Mouse (Mus musculus) CH12.LX (cell line): ENCODE data around the gene Armh1. TPM values are rescaled to one million over a fixed set of nuclear protein-coding genes. Genes with fewer than 3 reads are reported as not detected.

ENCODE experiments used
- DNase-seq: peaks from one replicate; pipeline ENCODE4 v3.0.0-alpha.2; 2013; ENCODE audit errors: extremely low read depth
- H3K27ac ChIP-seq: 2 replicates; pipeline ENCODE4 v1.5.1; 2012; ENCODE audit warnings: low read depth, mild to moderate bottlenecking, control low read depth, moderate library complexity; ENCODE audit not compliant: insufficient read depth
- H3K27me3 ChIP-seq: replicated peaks from 2 replicates; pipeline ENCODE3; 2012; ENCODE audit warnings: inconsistent platforms
- H3K36me3 ChIP-seq, 2 experiments: replicated peaks in 1 of 2; 2 replicates each; pipeline versions ENCODE3 to v1.6.1; 2012; ENCODE audit warnings: inconsistent platforms in 1 of 2, low read length in 1 of 2, mild to moderate bottlenecking in 1 of 2, mixed read lengths in 1 of 2, moderate library complexity in 1 of 2; ENCODE audit not compliant: control insufficient read depth in 1 of 2, insufficient read depth in 1 of 2
- H3K4me1 ChIP-seq, 2 experiments: 2 replicates each; pipeline ENCODE4 v1.6.1; 2012; ENCODE audit warnings: inconsistent platforms in 1 of 2, moderate library complexity in 1 of 2; ENCODE audit not compliant: insufficient read depth in 2 of 2, control insufficient read depth in 1 of 2
- H3K4me2 ChIP-seq: 2 replicates; pipeline ENCODE4 v1.6.1; 2012; ENCODE audit warnings: low read depth, mild to moderate bottlenecking, control low read depth; ENCODE audit not compliant: poor library complexity, insufficient read depth, severe bottlenecking
- H3K4me3 ChIP-seq, 3 experiments: fragments of 150-350 bp in 1 of 3; sonication (generic) in 1 of 3; replicated peaks in 1 of 3; 2 replicates each; pipeline versions ENCODE3 to v1.5.1; 2011 to 2012; ENCODE audit warnings: low read depth in 2 of 3, low read length in 2 of 3, mild to moderate bottlenecking in 2 of 3, moderate library complexity in 2 of 3, control low read depth in 1 of 3, improper control_type of control experiment in 1 of 3, inconsistent platforms in 1 of 3, mixed read lengths in 1 of 3; ENCODE audit not compliant: poor library complexity in 1 of 3
- H3K79me2 ChIP-seq: replicated peaks from 2 replicates; pipeline ENCODE4 v1.6.1; 2012; ENCODE audit warnings: mild to moderate bottlenecking, moderate library complexity; ENCODE audit not compliant: control insufficient read depth, poor library complexity, insufficient read depth, severe bottlenecking; ENCODE audit errors: extremely low read depth
- H3K9ac ChIP-seq: 2 replicates; pipeline ENCODE4 v1.6.1; 2012; ENCODE audit warnings: low read depth, mild to moderate bottlenecking, control low read depth, moderate library complexity; ENCODE audit not compliant: insufficient read depth
- H3K9me3 ChIP-seq: replicated peaks from 2 replicates; pipeline ENCODE3; 2012; ENCODE audit warnings: low read length, inconsistent platforms, mixed read lengths
- CHD2 ChIP-seq: IDR thresholded peaks from 2 replicates; pipeline ENCODE4 v1.6.1; 2011; ENCODE audit warnings: low read length, improper control_type of control experiment
- CTCF ChIP-seq, 2 experiments: IDR thresholded peaks in 1 of 2; conservative IDR thresholded peaks in 1 of 2; 2 replicates each; pipeline ENCODE4 v1.5.1; 2011 to 2012; ENCODE audit warnings: low read depth in 2 of 2, low read length in 2 of 2, improper control_type of control experiment in 1 of 2, inconsistent platforms in 1 of 2, mild to moderate bottlenecking in 1 of 2, moderate library complexity in 1 of 2
- E2F4 ChIP-seq: IDR thresholded peaks from 2 replicates; pipeline ENCODE4 v1.6.1; 2011; ENCODE audit warnings: low read depth, low read length, improper control_type of control experiment; ENCODE audit not compliant: insufficient replicate concordance
- ELF1 ChIP-seq: IDR thresholded peaks from 2 replicates; pipeline ENCODE4 v1.6.1; 2014; ENCODE audit warnings: low read depth, mild to moderate bottlenecking, inconsistent platforms, low read length, improper control_type of control experiment
- HCFC1 ChIP-seq: IDR thresholded peaks from 2 replicates; pipeline ENCODE4 v1.6.1; 2012; ENCODE audit warnings: low read depth, mild to moderate bottlenecking, inconsistent platforms, low read length, improper control_type of control experiment
- IRF4 ChIP-seq: IDR thresholded peaks from 2 replicates; pipeline ENCODE4 v1.6.1; 2014; ENCODE audit warnings: low read depth, mild to moderate bottlenecking, inconsistent platforms, low read length, improper control_type of control experiment
- MAFK ChIP-seq: IDR thresholded peaks from 2 replicates; pipeline ENCODE4 v1.6.1; 2011; ENCODE audit warnings: low read length, improper control_type of control experiment; ENCODE audit not compliant: insufficient replicate concordance
- MXI1 ChIP-seq: IDR thresholded peaks from 2 replicates; pipeline ENCODE4 v1.6.1; 2011; ENCODE audit warnings: mild to moderate bottlenecking, low read depth, low read length, improper control_type of control experiment
- MYC ChIP-seq: IDR thresholded peaks from 2 replicates; pipeline ENCODE4 v1.6.1; 2011; ENCODE audit warnings: low read depth, mild to moderate bottlenecking, improper control_type of control experiment, low read length
- NRF1 ChIP-seq: IDR thresholded peaks from 2 replicates; pipeline ENCODE4 v1.6.1; 2014; ENCODE audit warnings: low read depth, mild to moderate bottlenecking, inconsistent platforms, low read length, improper control_type of control experiment, moderate library complexity
- PAX5 ChIP-seq: IDR thresholded peaks from 2 replicates; pipeline ENCODE4 v1.6.1; 2012; ENCODE audit warnings: low read length, inconsistent platforms, mixed read lengths
- POLR2AphosphoS2 ChIP-seq: IDR thresholded peaks from 2 replicates; pipeline ENCODE4 v1.6.1; 2011; ENCODE audit warnings: low read depth, low read length, improper control_type of control experiment
- RAD21 ChIP-seq: IDR thresholded peaks from 2 replicates; pipeline ENCODE4 v1.6.1; 2011; ENCODE audit warnings: low read depth, mild to moderate bottlenecking, low read length, improper control_type of control experiment, moderate library complexity
- RCOR1 ChIP-seq: conservative IDR thresholded peaks from 2 replicates; pipeline ENCODE4 v1.6.1; 2012; ENCODE audit warnings: low read depth, mild to moderate bottlenecking, inconsistent platforms, low read length, improper control_type of control experiment
- SMC3 ChIP-seq: IDR thresholded peaks from 2 replicates; pipeline ENCODE4 v1.6.1; 2011; ENCODE audit warnings: low read depth, low read length, improper control_type of control experiment
- USF2 ChIP-seq: conservative IDR thresholded peaks from 2 replicates; pipeline ENCODE4 v1.6.1; 2011; ENCODE audit warnings: low read depth, low read length, improper control_type of control experiment
- ZC3H11A ChIP-seq: IDR thresholded peaks from 2 replicates; pipeline ENCODE4 v1.6.1; 2012; ENCODE audit warnings: low read depth, mild to moderate bottlenecking, inconsistent platforms, low read length, improper control_type of control experiment
- ZMIZ1 ChIP-seq: IDR thresholded peaks from 2 replicates; pipeline ENCODE4 v1.6.1; 2012; ENCODE audit warnings: low read depth, mild to moderate bottlenecking, inconsistent platforms, low read length, improper control_type of control experiment
- ZNF384 ChIP-seq: IDR thresholded peaks from 2 replicates; pipeline ENCODE4 v1.6.1; 2012; ENCODE audit warnings: low read depth, low read length, improper control_type of control experiment, inconsistent platforms
- dilution Hi-C: fragments of 300-500 bp; cut with MboI; formaldehyde crosslinking; loops from 2 replicates; pipeline ENCODE4 v1.14.3; 2020; ENCODE audit warnings: low sequenced_read_pairs; ENCODE audit not compliant: extremely low pct_unique_long_range_greater_than_20kb, extremely low pct_ligation_motif_present
- in situ Hi-C: fragments of 300-500 bp; cut with MboI; formaldehyde crosslinking; loops from 3 replicates; pipeline ENCODE4 v1.14.3; 2019; ENCODE audit warnings: low sequenced_read_pairs, low pct_ligation_motif_present, low pct_unique_long_range_greater_than_20kb, mixed read lengths
- polyA plus RNA-seq: library from polyadenylated mRNA; unstranded; fragments of >175 nt; gene quantifications from 2 replicates; pipeline ENCODE4 v1.2.1, GENCODE M21; 2012; ENCODE audit warnings: low read depth; ENCODE audit not compliant: insufficient read length
- total RNA-seq, 2 experiments: library from RNA; depleted of rRNA; stranded (reverse); fragments of 300-350 nt in 1 of 2; fragments of >200 nt in 1 of 2; gene quantifications; 2 replicates each; pipeline ENCODE4 v1.2.3; 2012 to 2014

The Armh1 gene
- total and polyA plus RNA-seq, 3 experiments, result not detected

GRCm38 (mm10) chr4:117277687-117278086, 25.8 kb upstream of the Armh1 start:
- Histone ChIP-seq H3K4me2 (no peak overlapping the region), H3K79me2 (no peaks in the 10 kb centered on the region), H3K9ac (no peak overlapping the region), H3K4me3 (no peak overlapping the region), H3K27me3 (no peaks in the 10 kb centered on the region), H3K4me1 (peaks cover 11 to 31% of the 10 kb centered on the region in 2 experiments), H3K36me3 (peaks cover 73 to 100% of the 10 kb centered on the region in 2 experiments)
- dilution Hi-C loops, result no loop called here
- no peak for TF ChIP-seq CTCF (conservative IDR thresholded peaks at IDR 0.05 in 1 of 2, IDR thresholded peaks at IDR 0.05 in 1 of 2; ENCODE audit: low read depth in 2 of 2, low read length in 2 of 2)
- no peak for TF ChIP-seq PAX5
- TF ChIP-seq CHD2, result no peak
- TF ChIP-seq HCFC1, result no peak
- no peak for TF ChIP-seq MXI1
- no peak for TF ChIP-seq RAD21
- TF ChIP-seq POLR2AphosphoS2, result no peak
- no peak for TF ChIP-seq ZMIZ1
- TF ChIP-seq RCOR1, result no peak
- TF ChIP-seq MYC, result no peak
- TF ChIP-seq MAFK, result no peak
- TF ChIP-seq SMC3, result no peak
- no peak for TF ChIP-seq NRF1
- TF ChIP-seq, all 38 proteins: peak for 0
- in situ Hi-C loops, result no loop called here
- peaks cover 34% of the 10 kb centered on the region for H3K9me3 ChIP-seq
- DNase-seq, result no peak
- H3K27ac ChIP-seq, result no peak overlapping the region

- no peak overlapping the region for H3K4me3 ChIP-seq
- no peaks in the 10 kb centered on the region for H3K79me2 ChIP-seq
- dilution Hi-C loops (no loop called here), in situ Hi-C loops (no loop called here)
- DNase-seq, result no peak
- no peak overlapping the region for H3K9ac ChIP-seq
- no peak for TF ChIP-seq IRF4
- TF ChIP-seq ZNF384, result no peak
- no peak for TF ChIP-seq E2F4
- no peak for TF ChIP-seq ELF1
- TF ChIP-seq MYC, result no peak
- no peak for TF ChIP-seq USF2
- no peak for TF ChIP-seq ZC3H11A
- peaks cover 11 to 31% of the 10 kb centered on the region in 2 experiments for H3K4me1 ChIP-seq
- peaks cover 74 to 100% of the 10 kb centered on the region in 2 experiments for H3K36me3 ChIP-seq
- no peak overlapping the region for H3K27ac ChIP-seq
- no peaks in the 10 kb centered on the region for H3K27me3 ChIP-seq
- peaks cover 34% of the 10 kb centered on the region for H3K9me3 ChIP-seq
- H3K4me2 ChIP-seq, result no peak overlapping the region
Observed at GRCm38 (mm10) chr4:117277021-117277420, 25.1 kb upstream of the Armh1 start.
